Mouse (Mus musculus) intestine, postnatal 0 days (tissue): ENCODE results near the gene Hist4h4. TPM values are rescaled to one million over a fixed set of nuclear protein-coding genes. Genes with fewer than 3 reads are reported as not detected.

Experiments
- ATAC-seq: fragments of 200-750 bp; cut with Nextera tagmentation; 2 replicates; pipeline ENCODE4 v1.8.0; 2017; ENCODE audit warnings: mild to moderate bottlenecking, moderate TSS enrichment, moderate library complexity
- H3K27ac ChIP-seq: fragments of 300-500 bp; sonication (generic); 2 replicates; pipeline ENCODE4 v1.5.1; 2014; ENCODE audit warnings: mild to moderate bottlenecking, low read depth, low read length, moderate library complexity
- H3K27me3 ChIP-seq: fragments of 300-500 bp; sonication (generic); replicated peaks from 2 replicates; pipeline ENCODE4 v1.6.1; 2014; ENCODE audit warnings: low read length, mixed read lengths; ENCODE audit not compliant: control insufficient read depth, insufficient read depth
- H3K36me3 ChIP-seq: fragments of 300-500 bp; sonication (generic); 2 replicates; pipeline ENCODE4 v1.6.1; 2014; ENCODE audit warnings: mild to moderate bottlenecking, moderate library complexity; ENCODE audit not compliant: control insufficient read depth, insufficient read depth
- H3K4me1 ChIP-seq: fragments of 300-500 bp; sonication (generic); replicated peaks from 2 replicates; pipeline ENCODE4 v1.6.1; 2014; ENCODE audit warnings: antibody characterized with exemption, low read length, mixed read lengths; ENCODE audit not compliant: control insufficient read depth, insufficient read depth
- H3K4me2 ChIP-seq: fragments of 300-500 bp; sonication (generic); replicated peaks from 2 replicates; pipeline ENCODE4 v1.6.1; 2014; ENCODE audit warnings: low read depth, mild to moderate bottlenecking, moderate library complexity
- H3K4me3 ChIP-seq: fragments of 300-500 bp; sonication (generic); 2 replicates; pipeline ENCODE4 v1.5.1; 2014; ENCODE audit warnings: low read depth, low read length
- H3K9ac ChIP-seq: fragments of 300-500 bp; sonication (generic); 2 replicates; pipeline ENCODE4 v1.6.1; 2014; ENCODE audit warnings: mild to moderate bottlenecking, low read depth, low read length
- H3K9me3 ChIP-seq: fragments of 300-500 bp; sonication (generic); 2 replicates; pipeline ENCODE4 v1.6.1; 2016; ENCODE audit warnings: mixed run types; ENCODE audit not compliant: control insufficient read depth
- CTCF ChIP-seq: sonication (generic); IDR thresholded peaks from 2 replicates; pipeline ENCODE4 v1.5.1; 2016; ENCODE audit warnings: low read depth, mild to moderate bottlenecking, control low read depth, antibody characterized with exemption, moderate library complexity
- WGBS: fragments of 180-500 bp; shearing (Covaris S2); extraction: QIAGEN DNeasy Blood & Tissue Kit; methylation state at CpG from one replicate; pipeline ENCODE4 v1.1.7; 2014; 5-methylcytosine and 5-hydroxymethylcytosine counted together
- polyA plus RNA-seq: library from polyadenylated mRNA; unstranded; fragments of >200 nt; fragmentation: Nextera tagmentation; extraction: Ambion mirVana; gene quantifications from 2 replicates; pipeline ENCODE4 v1.2.1, GENCODE M21; 2015

Gene Hist4h4
- polyA plus RNA-seq, 1 experiment from 2014 or later: 0.76 TPM

GRCm38 (mm10) chr6:136847790-136848189 is 43.6 kb upstream of the Hist4h4 start:
- ATAC-seq: 0 out of 2 replicates have a peak, but pooled peaks have one; percentile 47
- no peaks in the 10 kb centered on the region for H3K4me1 ChIP-seq
- H3K27me3 ChIP-seq: no peaks in the 10 kb centered on the region
- H3K4me3 ChIP-seq: no peak overlapping the region
- WGBS: 18% methylated on average over 2 of the region's 2 CpGs
- H3K9me3 ChIP-seq: no peaks in the 10 kb centered on the region
- H3K4me2 ChIP-seq: no peak overlapping the region
- H3K9ac ChIP-seq: no peak overlapping the region
- H3K36me3 ChIP-seq: no peaks in the 10 kb centered on the region
- no peak overlapping the region for H3K27ac ChIP-seq
- peak; percentile 83 for TF ChIP-seq CTCF

DNA sequence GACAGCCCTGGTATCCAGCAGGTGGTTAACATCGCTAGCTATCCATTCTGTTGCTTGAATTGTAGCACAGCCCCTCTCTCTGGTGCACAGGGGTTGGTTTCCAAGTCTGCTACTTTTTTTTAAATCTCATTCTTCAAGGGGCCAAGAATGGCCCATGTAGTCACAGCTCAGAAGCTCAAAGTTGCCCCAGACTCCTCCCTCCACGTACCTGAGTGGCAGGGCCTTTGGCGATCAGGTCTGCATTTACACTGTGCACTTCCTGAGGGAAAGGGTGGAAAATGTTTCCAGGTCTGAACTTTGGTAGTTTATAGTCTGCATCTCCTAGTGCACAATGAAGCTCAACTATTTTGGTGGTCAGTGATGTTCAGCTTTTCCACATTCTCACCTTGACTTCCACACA is 43.1 kb upstream of the Hist4h4 start:
- no peak overlapping the region for H3K4me3 ChIP-seq
- no peaks in the 10 kb centered on the region for H3K9me3 ChIP-seq
- no peaks in the 10 kb centered on the region for H3K27me3 ChIP-seq
- no peak overlapping the region for H3K9ac ChIP-seq
- no peaks in the 10 kb centered on the region for H3K4me1 ChIP-seq
- H3K4me2 ChIP-seq: no peak overlapping the region
- ATAC-seq: no peak
- H3K27ac ChIP-seq: no peak overlapping the region
- WGBS: 90% methylated on average over 3 of the region's 3 CpGs
- TF ChIP-seq CTCF: no peak
- H3K36me3 ChIP-seq: no peaks in the 10 kb centered on the region

DNA sequence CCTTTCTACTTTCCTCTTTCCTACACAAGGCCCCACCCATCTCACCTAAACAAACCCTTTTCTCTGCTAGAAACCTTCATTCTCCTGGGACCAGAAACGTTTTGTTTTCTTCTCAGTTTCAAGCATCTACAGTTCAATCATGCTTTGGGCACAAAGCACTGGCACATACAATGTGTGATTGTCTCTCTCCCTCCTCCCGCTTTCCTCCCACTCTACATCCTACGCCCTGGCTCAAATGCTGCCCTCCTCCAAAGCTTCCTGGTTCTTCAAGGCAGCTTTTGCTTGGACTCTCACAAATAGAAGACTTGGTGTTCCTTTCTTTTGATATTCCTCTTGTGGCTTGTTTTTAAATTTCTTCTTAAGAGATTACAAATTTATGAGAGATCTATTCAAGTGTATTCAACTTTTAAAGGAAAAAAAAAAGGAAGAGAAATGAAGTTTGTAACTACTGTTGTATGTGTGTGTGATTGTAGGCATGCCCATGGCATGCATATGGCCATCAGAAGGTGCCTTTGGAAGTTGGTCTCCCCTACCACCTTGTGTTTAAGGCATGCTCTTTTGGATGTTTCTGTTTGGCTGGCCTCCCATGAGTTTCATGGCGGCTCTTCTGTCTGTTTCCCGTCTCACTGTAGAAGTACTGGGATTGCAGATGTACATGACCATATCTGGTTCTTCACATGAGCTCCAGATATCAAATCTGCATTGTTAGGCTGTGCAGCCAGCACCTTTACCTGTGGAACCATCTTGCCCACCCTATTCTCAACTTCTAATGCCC is 41.7 kb upstream of the Hist4h4 start:
- no peak for TF ChIP-seq CTCF
- Histone ChIP-seq H3K9me3 (no peaks in the 10 kb centered on the region), H3K4me3 (no peak overlapping the region), H3K36me3 (no peaks in the 10 kb centered on the region), H3K4me1 (no peaks in the 10 kb centered on the region), H3K9ac (no peak overlapping the region), H3K27ac (no peak overlapping the region), H3K4me2 (no peak overlapping the region), H3K27me3 (no peaks in the 10 kb centered on the region)
- 76% methylated on average over 5 of the region's 5 CpGs for WGBS
- ATAC-seq: no peak

DNA sequence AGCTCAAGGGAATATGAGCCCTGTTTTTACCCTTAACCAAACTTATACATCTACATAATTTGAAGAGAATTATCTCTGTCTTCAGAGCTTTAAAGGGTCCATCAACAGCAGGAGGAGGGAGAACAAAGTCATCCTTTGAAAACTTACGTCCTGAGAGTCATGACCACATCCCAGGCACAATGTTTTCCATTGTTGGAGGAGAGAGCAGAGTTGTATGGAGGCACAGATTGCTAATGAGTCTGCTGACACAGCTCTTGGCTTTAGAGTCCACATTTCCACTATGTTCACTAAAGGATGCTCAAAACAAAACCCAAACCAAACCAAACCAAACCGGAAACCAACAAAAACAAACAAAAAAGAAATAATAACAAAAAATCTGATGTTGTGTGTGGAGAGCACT is 40.7 kb upstream of the Hist4h4 start:
- no peaks in the 10 kb centered on the region for H3K27me3 ChIP-seq
- TF ChIP-seq CTCF: no peak
- no peak overlapping the region for H3K4me3 ChIP-seq
- ATAC-seq: no peak
- H3K4me2 ChIP-seq: no peak overlapping the region
- H3K9ac ChIP-seq: no peak overlapping the region
- no peaks in the 10 kb centered on the region for H3K4me1 ChIP-seq
- no peak overlapping the region for H3K27ac ChIP-seq
- no peaks in the 10 kb centered on the region for H3K9me3 ChIP-seq
- WGBS: 72% methylated on average over 2 of the region's 2 CpGs
- no peaks in the 10 kb centered on the region for H3K36me3 ChIP-seq

GRCm38 (mm10) chr6:136837323-136837722 is 33.1 kb upstream of the Hist4h4 start:
- Histone ChIP-seq H3K4me3 (no peak overlapping the region), H3K9ac (no peak overlapping the region), H3K36me3 (no peaks in the 10 kb centered on the region), H3K27ac (no peak overlapping the region), H3K27me3 (no peaks in the 10 kb centered on the region), H3K9me3 (no peaks in the 10 kb centered on the region), H3K4me1 (no peaks in the 10 kb centered on the region), H3K4me2 (no peak overlapping the region)
- ATAC-seq: no peak
- no peak for TF ChIP-seq CTCF
- 84% methylated on average over 3 of the region's 3 CpGs for WGBS

- Histone ChIP-seq H3K27me3 (no peaks in the 10 kb centered on the region), H3K4me1 (no peaks in the 10 kb centered on the region), H3K9ac (no peak within 1 kb of the TSS), H3K36me3 (no peaks in the 10 kb centered on the region), H3K4me2 (no peak within 1 kb of the TSS), H3K4me3 (no peak within 1 kb of the TSS), H3K9me3 (no peaks in the 10 kb centered on the region), H3K27ac (no peak within 1 kb of the TSS)
- WGBS: 47% methylated on average over 4 of the region's 4 CpGs
- no peak for ATAC-seq
- no peak for TF ChIP-seq CTCF
Measured at GRCm38 (mm10) chr6:136835352-136835751, 31.1 kb upstream of the Hist4h4 start, which contains the start of gene Smco3. Gene Smco3 (minus strand): TSS chr6:136835452.

DNA sequence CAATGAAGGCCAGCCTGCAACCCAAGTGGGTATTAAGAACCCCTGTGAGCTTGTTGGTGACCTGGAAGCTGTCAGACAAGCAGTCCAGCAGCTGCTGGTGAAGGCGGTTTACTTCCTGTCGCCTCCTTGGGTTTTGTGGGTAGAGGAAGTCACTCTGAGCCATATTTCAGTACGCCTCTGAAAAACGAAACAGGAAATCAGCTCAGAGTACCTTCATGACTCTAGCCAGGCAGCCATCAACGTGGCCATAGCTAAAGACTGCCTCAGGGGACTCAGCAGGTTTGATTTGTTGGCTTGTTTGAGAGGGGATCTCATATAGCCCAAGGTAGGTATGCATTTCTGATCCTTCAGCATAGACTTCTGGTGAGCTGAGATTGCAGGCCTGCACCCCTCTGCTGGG is 27.5 kb upstream of the Hist4h4 start:
- no peak for ATAC-seq
- H3K27ac ChIP-seq: no peak overlapping the region
- H3K9me3 ChIP-seq: no peaks in the 10 kb centered on the region
- H3K36me3 ChIP-seq: no peaks in the 10 kb centered on the region
- H3K4me3 ChIP-seq: no peak overlapping the region
- no peak overlapping the region for H3K4me2 ChIP-seq
- no peak for TF ChIP-seq CTCF
- peaks cover 4% of the 10 kb centered on the region; the same call in 1 of the 2 replicates for H3K4me1 ChIP-seq
- H3K9ac ChIP-seq: no peak overlapping the region
- WGBS: 64% methylated on average over 5 of the region's 5 CpGs
- H3K27me3 ChIP-seq: no peaks in the 10 kb centered on the region
